Mouse (Mus musculus) embryonic facial prominence, embryonic 11.5 days (tissue): Measurements from ENCODE around the gene Tex101. TPM values are rescaled to one million over a fixed set of nuclear protein-coding genes. Genes with fewer than 3 reads are reported as not detected.
A peak's percentile ranks its signal among the peaks of the same experiment; 100 is the strongest.
"Not testable (repeated sequence)": the region's sequence is repeated elsewhere in the genome, so short reads cannot be mapped to it uniquely, and the experiment has no call there.

Source experiments
- ATAC-seq: fragments of 200-750 bp; cut with Nextera tagmentation; replicated peaks from 2 replicates; pipeline ENCODE4 v1.8.0; 2017; ENCODE audit warnings: low read depth; ENCODE audit not compliant: insufficient number of reproducible peaks, low FRiP score, low TSS enrichment
- DNase-seq: peaks from one replicate; pipeline ENCODE4 v3.0.0-alpha.2; 2015; ENCODE audit warnings: low spot score
- H3K27ac ChIP-seq: fragments of 300-500 bp; sonication (generic); replicated peaks from 2 replicates; pipeline ENCODE4 v1.5.1; 2014; ENCODE audit warnings: mild to moderate bottlenecking, low read depth, low read length, control low read depth
- H3K27me3 ChIP-seq: fragments of 300-500 bp; sonication (generic); 2 replicates; pipeline ENCODE4 v1.6.1; 2014; ENCODE audit warnings: mild to moderate bottlenecking, low read length, moderate library complexity, mixed read lengths; ENCODE audit not compliant: control insufficient read depth, insufficient read depth
- H3K36me3 ChIP-seq: fragments of 300-500 bp; sonication (generic); replicated peaks from 2 replicates; pipeline ENCODE4 v1.6.1; 2014; ENCODE audit warnings: low read depth, mild to moderate bottlenecking, low read length, moderate library complexity, mixed read lengths; ENCODE audit not compliant: control insufficient read depth, insufficient read depth
- H3K4me1 ChIP-seq: fragments of 300-500 bp; sonication (generic); 2 replicates; pipeline ENCODE4 v1.6.1; 2014; ENCODE audit warnings: low read length, mixed read lengths; ENCODE audit not compliant: control insufficient read depth, insufficient read depth
- H3K4me2 ChIP-seq: fragments of 300-500 bp; sonication (generic); 2 replicates; pipeline ENCODE4 v1.6.1; 2014; ENCODE audit warnings: low read depth, mild to moderate bottlenecking, control low read depth, low read length, moderate library complexity
- H3K4me3 ChIP-seq: fragments of 300-500 bp; sonication (generic); 2 replicates; pipeline ENCODE4 v1.5.1; 2014; ENCODE audit warnings: low read depth, low read length, control low read depth
- H3K9ac ChIP-seq: fragments of 300-500 bp; sonication (generic); replicated peaks from 2 replicates; pipeline ENCODE4 v1.6.1; 2014; ENCODE audit warnings: mild to moderate bottlenecking, control low read depth, low read length
- H3K9me3 ChIP-seq: fragments of 300-500 bp; sonication (generic); replicated peaks from 2 replicates; pipeline ENCODE4 v1.6.1; 2016; ENCODE audit warnings: mild to moderate bottlenecking, low read length, inconsistent platforms, mixed read lengths; ENCODE audit not compliant: control insufficient read depth
- WGBS: fragments of 180-500 bp; shearing (Covaris S2); extraction: QIAGEN DNeasy Blood & Tissue Kit; methylation state at CpG from one replicate; pipeline ENCODE4 v1.1.7; 2014; 5-methylcytosine and 5-hydroxymethylcytosine counted together
- polyA plus RNA-seq: library from polyadenylated mRNA; unstranded; fragments of >200 nt; fragmentation: Nextera tagmentation; extraction: Ambion mirVana; gene quantifications from 2 replicates; pipeline ENCODE4 v1.2.1, GENCODE M21; 2014

Gene Tex101
- polyA plus RNA-seq, 1 experiment from 2014 or later = not detected

- H3K9me3 ChIP-seq = no peaks in the 10 kb centered on the region
- no peak overlapping the region for H3K9ac ChIP-seq
- ATAC-seq = no peak
- H3K4me3 ChIP-seq = no peak overlapping the region
- 68% methylated on average over 10 of the region's 10 CpGs for WGBS
- no peaks in the 10 kb centered on the region for H3K27me3 ChIP-seq
- no peak for DNase-seq
- no peak overlapping the region for H3K4me2 ChIP-seq
- H3K36me3 ChIP-seq = no peaks in the 10 kb centered on the region
- H3K4me1 ChIP-seq = no peaks in the 10 kb centered on the region
- no peak overlapping the region for H3K27ac ChIP-seq
Observed at GRCm38 (mm10) chr7:24630116-24630880, 46.2 kb downstream of the Tex101 start.

DNA sequence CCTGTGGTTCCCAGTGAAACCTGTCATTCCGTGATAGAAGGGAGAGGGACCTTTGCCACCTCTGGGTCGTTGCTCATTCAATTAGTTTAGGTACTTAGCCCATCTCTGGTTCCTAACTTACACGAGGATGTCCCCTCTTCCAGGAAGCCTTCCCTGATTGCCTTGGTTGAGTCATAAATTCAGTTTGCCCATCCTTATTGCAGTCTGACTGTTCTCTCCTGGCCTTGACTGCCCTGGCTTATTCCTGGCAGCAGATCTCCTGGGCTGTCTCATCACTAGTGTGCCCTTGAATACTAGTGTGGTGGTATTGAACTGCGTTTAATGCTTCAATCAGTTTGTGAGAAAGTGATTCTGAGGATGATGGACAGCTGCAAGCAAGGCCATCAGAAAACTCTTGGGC lies 46.8 kb downstream of the Tex101 start:
- ATAC-seq = no peak

GRCm38 (mm10) chr7:24628685-24629610 lies 47.5 kb downstream of the Tex101 start:
- H3K27me3 ChIP-seq = no peaks in the 10 kb centered on the region
- H3K4me3 ChIP-seq = peak overlapping the region; percentile 16
- DNase-seq (peak; percentile 89), ATAC-seq (peak; percentile 80)
- H3K4me2 ChIP-seq = peak overlapping the region; percentile 60
- H3K27ac ChIP-seq = no peak overlapping the region; the same call in 1 of the 2 replicates
- H3K4me1 ChIP-seq = no peaks in the 10 kb centered on the region
- no peaks in the 10 kb centered on the region for H3K9me3 ChIP-seq
- H3K9ac ChIP-seq = peak overlapping the region; percentile 59
- no peaks in the 10 kb centered on the region for H3K36me3 ChIP-seq
- WGBS = 9% methylated on average over 30 of the region's 33 CpGs

More for the DNA sequence above, 46.8 kb downstream of the Tex101 start:
- H3K4me1 ChIP-seq = no peaks in the 10 kb centered on the region
- no peaks in the 10 kb centered on the region for H3K27me3 ChIP-seq
- H3K9me3 ChIP-seq = no peaks in the 10 kb centered on the region
- H3K4me3 ChIP-seq = no peak overlapping the region
- no peak overlapping the region for H3K4me2 ChIP-seq
- H3K36me3 ChIP-seq = no peaks in the 10 kb centered on the region
- 67% methylated on average over 4 of the region's 4 CpGs for WGBS
- no peak overlapping the region for H3K9ac ChIP-seq
- no peak for DNase-seq
- no peak overlapping the region for H3K27ac ChIP-seq

DNA sequence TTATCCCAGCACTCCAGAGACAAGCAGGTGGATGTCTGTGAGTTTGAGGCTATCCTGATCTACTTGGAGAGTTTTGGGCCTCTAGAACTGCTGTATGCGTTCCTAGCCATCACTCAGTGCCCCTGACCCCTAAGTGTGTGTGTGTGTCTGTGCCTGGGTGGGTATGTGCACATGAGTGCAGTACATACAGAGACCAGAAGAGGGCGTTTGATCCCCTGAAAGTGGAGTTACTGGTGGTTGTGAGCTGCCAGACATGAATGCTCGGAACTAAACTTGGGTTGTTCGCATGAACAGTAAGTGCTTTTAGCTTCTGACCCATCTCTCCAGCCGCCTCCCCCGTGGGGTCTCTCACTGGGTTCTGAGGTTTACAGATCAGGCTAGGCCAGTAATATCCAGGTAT lies 53.5 kb downstream of the Tex101 start:
- Histone ChIP-seq H3K36me3 (no peaks in the 10 kb centered on the region), H3K27ac (no peak overlapping the region), H3K4me3 (no peak overlapping the region), H3K4me2 (no peak overlapping the region), H3K9ac (no peak overlapping the region), H3K4me1 (no peaks in the 10 kb centered on the region), H3K9me3 (no peaks in the 10 kb centered on the region), H3K27me3 (no peaks in the 10 kb centered on the region)
- 79% methylated on average over 6 of the region's 6 CpGs for WGBS
- ATAC-seq (no peak), DNase-seq (no peak)

GRCm38 (mm10) chr7:24621193-24621592 lies 55.3 kb downstream of the Tex101 start:
- Histone ChIP-seq H3K4me3 (no peak overlapping the region), H3K27ac (no peak overlapping the region), H3K9ac (no peak overlapping the region), H3K36me3 (no peaks in the 10 kb centered on the region), H3K27me3 (no peaks in the 10 kb centered on the region), H3K9me3 (no peaks in the 10 kb centered on the region), H3K4me1 (no peaks in the 10 kb centered on the region), H3K4me2 (no peak overlapping the region)
- WGBS = 80% methylated on average over 3 of the region's 3 CpGs
- ATAC-seq = no peak
- DNase-seq = no peak

GRCm38 (mm10) chr7:24619671-24620397 lies 56.6 kb downstream of the Tex101 start:
- DNase-seq (no peak), ATAC-seq (no peak)
- Histone ChIP-seq H3K27ac (no peak overlapping the region), H3K4me2 (no peak overlapping the region), H3K9ac (no peak overlapping the region), H3K36me3 (no peaks in the 10 kb centered on the region), H3K9me3 (no peaks in the 10 kb centered on the region), H3K4me1 (no peaks in the 10 kb centered on the region), H3K27me3 (no peaks in the 10 kb centered on the region), H3K4me3 (no peak overlapping the region)
- 46% methylated on average over 13 of the region's 13 CpGs for WGBS

DNA sequence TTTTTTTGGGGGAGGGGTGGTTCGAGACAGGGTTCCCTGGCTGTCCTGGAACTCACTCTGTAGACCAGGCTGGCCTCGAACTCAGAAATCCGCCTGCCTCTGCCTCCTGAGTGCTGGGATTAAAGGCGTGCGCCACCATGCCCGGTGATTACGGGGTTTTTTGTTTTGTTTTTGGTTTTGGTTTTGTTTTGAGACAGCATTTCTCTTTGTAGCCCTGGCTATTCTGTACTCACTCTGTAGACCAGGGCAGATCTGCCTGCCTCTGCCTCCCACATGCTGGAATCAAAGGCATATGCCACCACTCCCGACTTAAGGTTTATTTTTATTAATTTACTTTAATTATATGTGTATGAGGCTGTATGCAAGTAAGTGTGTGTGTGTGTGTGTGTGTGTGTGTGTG lies 58.1 kb downstream of the Tex101 start:
- not testable (repeated sequence) for ATAC-seq, H3K4me3 ChIP-seq, H3K27ac ChIP-seq, DNase-seq, H3K4me1 ChIP-seq, H3K9ac ChIP-seq, H3K27me3 ChIP-seq, H3K9me3 ChIP-seq, H3K36me3 ChIP-seq, H3K4me2 ChIP-seq
- WGBS = 89% methylated on average over 8 of the region's 8 CpGs
